Mouse (Mus musculus) Muller cell, postnatal 12 days (primary cell): ENCODE measurements around the gene Ntrk1.

Experiments
- DNase-seq: peaks from one replicate; pipeline ENCODE4 v3.0.0-alpha.2; 2015; ENCODE audit errors: inconsistent ontology term

Gene Ntrk1

GRCm38 (mm10) chr3:87785626-87786214 is 9.2 kb downstream of the Ntrk1 start:
- DNase-seq = peak; percentile 51

GRCm38 (mm10) chr3:87785156-87785555 is 9.8 kb downstream of the Ntrk1 start:
- no peak for DNase-seq

- no peak for DNase-seq
Observed at GRCm38 (mm10) chr3:87783282-87784023, 11.5 kb downstream of the Ntrk1 start.

GRCm38 (mm10) chr3:87779086-87779485 is 15.9 kb downstream of the Ntrk1 start:
- no peak for DNase-seq

DNA sequence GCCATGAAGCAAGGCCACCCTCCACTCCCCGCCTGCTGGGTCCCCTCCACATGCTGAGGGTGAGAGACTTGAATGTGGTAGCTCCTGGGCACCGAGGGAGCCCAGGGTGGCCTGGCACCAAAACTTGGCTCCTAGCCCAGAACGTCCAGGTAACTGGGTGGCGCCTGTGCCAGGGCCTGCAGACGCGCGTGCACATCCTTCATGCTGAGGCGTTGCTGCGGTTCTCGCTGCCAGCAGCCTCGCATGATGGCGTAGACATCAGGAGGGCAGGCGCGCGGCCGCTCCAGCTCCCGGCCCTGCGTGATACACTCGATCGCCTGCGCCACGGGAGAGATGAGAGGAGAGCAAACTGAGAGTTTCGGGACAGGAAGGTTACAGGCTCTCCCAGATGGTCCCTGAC is 16.7 kb downstream of the Ntrk1 start:
- no peak for DNase-seq

GRCm38 (mm10) chr3:87771088-87771487 is 23.9 kb downstream of the Ntrk1 start:
- DNase-seq = no peak

DNA sequence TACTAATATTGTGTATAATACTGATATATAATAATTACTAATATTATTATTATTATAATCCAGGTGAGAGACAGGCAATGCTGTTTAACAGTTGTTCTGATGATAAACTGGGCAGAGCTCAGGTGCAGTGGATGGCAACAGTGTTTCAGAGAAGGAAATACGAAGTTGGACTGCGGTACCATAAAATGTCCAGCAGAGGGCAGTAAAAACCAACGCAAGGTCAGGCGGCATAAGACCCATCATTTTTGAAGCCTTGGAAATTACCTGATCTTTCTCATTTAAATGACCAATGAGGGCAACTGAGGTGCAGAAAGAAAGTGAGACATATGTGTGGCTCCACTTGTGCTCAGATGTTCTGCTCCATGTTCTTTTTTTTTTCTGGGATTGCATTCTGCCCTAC is 24.7 kb downstream of the Ntrk1 start:
- no peak for DNase-seq

- DNase-seq = no peak
Observed at GRCm38 (mm10) chr3:87769506-87769905, 25.5 kb downstream of the Ntrk1 start.

- peak; percentile 88 for DNase-seq
Observed at GRCm38 (mm10) chr3:87768844-87769243, 26.1 kb downstream of the Ntrk1 start.

- DNase-seq = no peak
Observed at GRCm38 (mm10) chr3:87768431-87768830, 26.5 kb downstream of the Ntrk1 start.

DNA sequence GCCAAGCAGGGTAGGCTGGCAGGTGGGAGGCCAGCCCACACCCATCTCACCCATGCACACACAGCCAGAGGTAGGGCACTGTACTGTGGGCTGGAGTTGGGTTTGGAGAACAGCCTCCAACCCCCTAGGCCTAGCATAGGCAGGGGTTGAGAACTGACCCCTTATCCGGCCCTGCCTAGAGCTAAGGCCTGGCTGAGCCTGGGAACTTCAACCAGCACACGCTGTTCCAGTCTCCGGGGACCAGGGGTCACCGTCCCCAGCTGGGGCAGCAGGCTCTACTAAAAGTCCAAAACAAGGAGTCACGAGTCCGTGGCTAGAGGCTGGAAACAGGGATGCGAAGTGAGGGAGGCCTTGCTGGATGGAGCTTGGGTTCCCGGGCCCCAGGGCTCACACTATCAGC is 27.2 kb downstream of the Ntrk1 start:
- DNase-seq = no peak

GRCm38 (mm10) chr3:87766284-87766667 is 28.7 kb downstream of the Ntrk1 start:
- DNase-seq = no peak

DNA sequence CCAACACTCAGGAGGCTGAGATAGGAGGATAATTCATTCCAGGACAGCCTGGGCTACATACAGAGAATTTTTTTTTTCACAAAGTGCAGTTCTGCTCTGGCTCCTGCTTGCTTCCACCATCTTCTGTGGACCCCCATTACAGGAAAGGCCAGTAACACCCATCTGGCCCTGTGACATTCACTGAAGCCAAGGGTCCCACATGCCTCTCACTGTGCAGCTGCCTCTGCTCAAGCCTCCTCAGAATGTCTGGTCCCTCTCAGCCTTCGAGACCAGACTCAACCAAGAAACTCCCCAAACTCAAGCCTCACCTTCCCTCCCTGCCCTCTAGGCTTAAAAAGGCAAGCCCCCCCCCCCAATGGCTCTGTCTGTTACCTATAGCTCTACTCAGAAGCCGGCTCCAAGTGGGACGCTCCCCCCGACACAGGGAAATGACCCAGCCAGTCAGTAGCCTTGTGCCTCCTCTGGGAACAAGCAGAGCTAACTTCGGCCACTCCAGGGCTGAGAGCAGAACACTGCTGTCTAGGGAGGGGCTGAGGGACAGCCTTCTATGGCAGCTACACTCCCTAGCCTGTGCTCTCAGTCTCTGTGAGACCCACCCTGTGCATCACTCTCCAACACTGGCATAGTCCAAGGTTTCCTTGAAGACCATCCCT is 29.2 kb downstream of the Ntrk1 start:
- DNase-seq = no peak

GRCm38 (mm10) chr3:87765091-87765490 is 29.9 kb downstream of the Ntrk1 start:
- DNase-seq = peak; percentile 65

DNA sequence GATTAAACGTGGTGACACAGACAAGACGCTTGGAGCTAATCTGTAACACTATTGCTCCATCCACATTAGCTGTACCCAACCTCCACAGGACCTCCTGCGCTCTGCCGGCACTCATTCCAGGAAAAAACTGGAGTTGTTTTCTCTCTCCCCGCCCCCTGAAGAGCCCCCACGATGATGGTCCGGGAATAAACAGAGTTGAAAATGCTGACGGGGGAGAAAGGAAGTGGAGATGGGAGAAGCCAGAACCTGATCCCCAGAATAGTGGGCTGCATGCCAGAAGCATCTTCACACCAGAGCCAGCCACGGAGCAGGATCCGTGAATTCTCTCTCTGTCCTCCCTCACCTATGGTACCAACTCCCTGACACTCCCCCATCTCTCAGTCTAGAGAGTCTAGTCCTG is 30.5 kb downstream of the Ntrk1 start:
- peak; percentile 25 for DNase-seq

- DNase-seq = peak; percentile 74
Observed at GRCm38 (mm10) chr3:87763683-87764289, 31.2 kb downstream of the Ntrk1 start.

GRCm38 (mm10) chr3:87763202-87763601 is 31.8 kb downstream of the Ntrk1 start:
- no peak for DNase-seq

DNA sequence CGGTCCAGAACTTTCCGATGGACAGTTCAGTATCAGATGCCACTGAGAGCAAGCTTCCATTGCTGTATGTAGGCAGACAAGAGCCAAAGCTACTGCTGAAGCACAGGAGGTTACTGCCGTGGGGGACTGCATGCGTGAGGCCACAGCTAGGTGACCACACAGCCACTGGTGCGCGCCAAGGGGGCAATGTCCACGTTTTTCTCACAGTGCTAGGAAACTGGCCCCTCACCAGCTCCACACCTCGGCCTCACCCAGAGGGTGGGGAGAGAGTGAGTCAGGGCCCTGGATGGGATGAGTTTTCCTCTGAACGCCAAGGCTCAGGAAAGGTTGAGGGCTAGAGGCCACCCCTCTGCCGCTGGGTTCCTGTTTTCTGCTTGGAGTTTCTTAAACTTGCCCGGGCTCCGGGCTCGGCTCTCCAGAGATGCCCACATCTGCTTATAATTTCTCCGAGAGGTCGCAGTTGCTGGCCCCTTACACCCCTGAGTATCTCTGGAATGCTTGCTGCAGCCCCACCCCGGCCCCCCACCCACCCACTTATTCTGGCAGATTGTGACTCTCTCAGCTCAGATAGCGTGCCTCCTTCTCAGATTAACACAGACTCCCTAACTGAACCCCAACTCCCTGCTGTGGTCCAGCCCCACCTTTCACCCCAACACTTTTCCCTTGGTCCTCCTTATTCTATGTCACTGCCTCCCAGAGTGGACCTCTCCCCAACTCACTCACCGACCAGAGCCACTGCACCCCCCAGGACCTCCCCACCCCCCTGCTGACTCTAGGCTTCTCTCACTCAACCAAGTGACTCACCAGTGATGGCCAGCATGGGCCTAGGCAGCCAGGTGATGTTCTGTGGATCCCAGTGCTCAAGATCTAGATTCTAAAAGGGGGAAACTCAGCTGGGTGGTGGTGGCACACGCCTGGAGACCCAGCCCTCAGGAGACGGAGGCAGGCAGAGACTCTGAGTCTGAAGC is 33.3 kb downstream of the Ntrk1 start:
- DNase-seq = no peak

- DNase-seq = peak; percentile 37
Observed at GRCm38 (mm10) chr3:87758641-87759040, 36.3 kb downstream of the Ntrk1 start.

GRCm38 (mm10) chr3:87756488-87756887 is 38.5 kb downstream of the Ntrk1 start:
- no peak for DNase-seq

DNA sequence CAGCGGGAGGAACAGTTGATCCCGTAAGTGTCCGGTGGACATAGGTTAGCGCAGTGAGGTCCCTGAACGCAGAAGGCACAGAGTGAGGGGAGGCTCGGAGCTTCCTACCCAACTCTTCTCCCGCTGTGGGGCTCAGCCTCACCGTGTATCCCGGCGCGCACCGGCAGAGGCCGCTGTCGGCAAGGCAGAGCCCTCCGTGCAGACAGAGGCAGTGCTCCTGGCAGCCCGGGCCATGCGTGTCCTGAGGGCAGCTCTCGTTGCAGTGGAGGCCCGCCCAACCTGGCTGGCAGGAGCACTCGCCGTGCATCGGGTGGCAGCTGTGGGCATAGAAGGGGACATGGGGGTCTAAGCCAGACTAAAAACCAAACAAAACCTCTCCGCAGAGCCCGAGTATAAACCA is 39.0 kb downstream of the Ntrk1 start:
- DNase-seq = peak; percentile 80
